8 mouse cellular contexts compared by ENCODE assay signal in the genomic region with DNA sequence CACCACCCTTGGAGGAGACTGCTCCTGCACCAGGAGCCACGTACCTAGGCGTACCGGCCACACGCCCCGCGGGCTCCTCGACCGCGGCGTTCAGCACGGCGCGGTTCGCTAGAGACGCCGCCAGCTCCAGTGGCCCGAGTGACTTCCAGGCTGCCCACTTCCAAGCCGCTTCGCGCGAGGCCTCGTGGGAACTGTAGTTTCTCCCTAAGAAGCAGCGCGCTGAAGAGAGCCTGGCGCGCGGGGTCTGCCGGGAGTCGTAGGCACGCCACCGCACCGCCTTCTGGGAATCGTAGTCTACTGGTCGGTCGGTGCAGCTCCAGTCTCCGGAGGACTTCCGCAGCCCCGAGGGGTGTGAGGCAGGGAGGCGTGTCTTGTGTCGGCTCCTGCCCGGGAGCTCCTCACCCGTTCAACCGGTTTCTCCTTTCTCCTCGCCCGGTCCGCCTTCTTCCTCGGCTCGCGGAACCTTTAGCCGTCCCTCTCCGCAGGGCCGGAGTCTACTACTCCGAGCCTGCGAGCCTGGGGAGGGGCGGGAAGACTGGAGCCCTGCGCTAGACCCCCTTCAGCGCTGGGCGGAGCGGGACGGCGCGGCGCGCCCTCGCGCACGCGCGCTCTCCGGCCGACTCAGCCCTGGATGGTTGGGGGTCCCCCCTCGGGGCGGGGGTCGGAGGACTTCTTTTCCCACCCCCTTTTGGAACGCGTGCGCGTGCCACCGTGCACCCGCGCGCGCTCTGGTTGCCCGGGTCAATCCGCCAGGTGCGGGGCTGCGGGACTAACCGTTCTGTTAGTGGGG. TPM values are rescaled to one million over a fixed set of nuclear protein-coding genes. Genes with fewer than 3 reads are reported as not detected.
DNase-seq lines count a peak whose midpoint lies in the region; ATAC-seq lines count a peak whose summit lies in the region.

A gene (minus strand): TSS at position 221 of the 790 bp plus-strand sequence.

- H3K27me3 ChIP-seq in heart, embryonic 14.5 days (ENCODE audit: control insufficient read depth, insufficient read depth, low read length) = peaks cover 39% of the 10 kb centered on the region
- H3K27me3 ChIP-seq in liver, embryonic 13.5 days = no peaks in the 10 kb centered on the region
- no peaks in the 10 kb centered on the region for H3K27me3 ChIP-seq in stomach, embryonic 16.5 days (ENCODE audit: control insufficient read depth, insufficient read depth, low read length)

- ATAC-seq in CD4-positive, CD25-positive, alpha-beta regulatory T cell, adult 4 months = peak; percentile 98
- peak; percentile 95 for ATAC-seq in heart, embryonic 14.5 days (ENCODE audit: insufficient number of reproducible peaks, insufficient read depth, low FRiP score, low read depth)
- ATAC-seq in liver, embryonic 13.5 days (ENCODE audit: low read depth) = peak; percentile 98
- ATAC-seq in stomach, embryonic 16.5 days (ENCODE audit: insufficient read depth, low FRiP score) = peak; percentile 98

- DNase-seq in c-Kit-negative CD71-positive TER-119-positive erythroid progenitor cells, embryonic 14.5 days (ENCODE audit: low read depth, low spot score) = peak; percentile 79
- DNase-seq in fibroblast of lung, adult 2 months (ENCODE audit: low read depth) = peak; percentile 94
- peak; percentile 99 for DNase-seq in kidney, postnatal 14 days
- peak; percentile 95 for DNase-seq in liver, embryonic 13.5 days
- peak; percentile 91 for DNase-seq in neural tube, embryonic 10.5 days (ENCODE audit: extremely low spot score, low spot score)

- no peak within 1 kb of the TSS; a peak in 1 of 4 replicates for H3K27ac ChIP-seq in heart, embryonic 14.5 days (replicated peaks in 1 of 2; ENCODE audit: control insufficient read depth in 1 of 2, insufficient read depth in 1 of 2, low read depth in 2 of 2, low read length in 2 of 2)
- peak within 1 kb of the TSS; percentile 26; the same call in 1 of the 2 replicates for H3K27ac ChIP-seq in liver, embryonic 13.5 days
- peak within 1 kb of the TSS; percentile 95 for H3K27ac ChIP-seq in stomach, embryonic 16.5 days (ENCODE audit: low read length)

- H3K4me3 ChIP-seq in heart, embryonic 14.5 days (ENCODE audit: control insufficient read depth in 1 of 2, insufficient read depth in 1 of 2, low read depth in 1 of 2, low read length in 2 of 2) = peak within 1 kb of the TSS; percentile 64 to 65
- peak within 1 kb of the TSS; percentile 88 for H3K4me3 ChIP-seq in liver, embryonic 13.5 days (replicated peaks)
- peak within 1 kb of the TSS; percentile 88 for H3K4me3 ChIP-seq in stomach, embryonic 16.5 days (replicated peaks; ENCODE audit: low read length)

- H3K9me3 ChIP-seq in heart, embryonic 14.5 days (ENCODE audit: control insufficient read depth, low read length) = no peaks in the 10 kb centered on the region
- H3K9me3 ChIP-seq in liver, embryonic 13.5 days (replicated peaks) = no peaks in the 10 kb centered on the region
- H3K9me3 ChIP-seq in stomach, embryonic 16.5 days (replicated peaks; ENCODE audit: control insufficient read depth, low read length) = no peaks in the 10 kb centered on the region

- whole genome bisulfite sequencing in heart, embryonic 14.5 days = under 1% methylated on average over 81 of the region's 88 CpGs
- WGBS in liver, embryonic 13.5 days (ENCODE audit: insufficient replicate concordance) = under 1% methylated on average over 88 of the region's 88 CpGs
- under 1% methylated on average over 88 of the region's 88 CpGs for WGBS in stomach, embryonic 16.5 days

- H3K4me1 ChIP-seq in heart, embryonic 14.5 days (ENCODE audit: control insufficient read depth in 2 of 2, insufficient read depth in 2 of 2, low read length in 2 of 2) = no peaks in the 10 kb centered on the region
- peaks cover 38% of the 10 kb centered on the region for H3K4me1 ChIP-seq in liver, embryonic 13.5 days (replicated peaks)
- peaks cover 30% of the 10 kb centered on the region for H3K4me1 ChIP-seq in stomach, embryonic 16.5 days (ENCODE audit: control insufficient read depth, insufficient read depth, low read length)

- no peaks in the 10 kb centered on the region for H3K36me3 ChIP-seq in heart, embryonic 14.5 days (ENCODE audit: control insufficient read depth, insufficient read depth, low read length)
- H3K36me3 ChIP-seq in liver, embryonic 13.5 days = no peaks in the 10 kb centered on the region
- no peaks in the 10 kb centered on the region for H3K36me3 ChIP-seq in stomach, embryonic 16.5 days (ENCODE audit: control insufficient read depth, insufficient read depth, low read length)

- H3K9ac ChIP-seq in heart, embryonic 14.5 days (ENCODE audit: low read length) = peak within 1 kb of the TSS; percentile 76
- peak within 1 kb of the TSS; percentile 88 for H3K9ac ChIP-seq in liver, embryonic 13.5 days
- peak within 1 kb of the TSS; percentile 92 for H3K9ac ChIP-seq in stomach, embryonic 16.5 days (ENCODE audit: low read length)

- peak within 1 kb of the TSS; percentile 99 for H3K4me2 ChIP-seq in heart, embryonic 14.5 days (ENCODE audit: low read length)
- peak within 1 kb of the TSS; percentile 97 for H3K4me2 ChIP-seq in liver, embryonic 13.5 days
- H3K4me2 ChIP-seq in stomach, embryonic 16.5 days (ENCODE audit: low read depth, low read length) = peak within 1 kb of the TSS; percentile 80

RNA-seq across cellular contexts. Expression of the gene that starts here (rescaled TPM):
- 1 to 10 TPM; 4.3 to 5.6 TPM for polyA plus RNA-seq in CD4-positive, CD25-positive, alpha-beta regulatory T cell, adult 4 months (2017; shearing (Covaris generic))
- 3.0 and 3.4 TPM in 2 replicates for polyA plus RNA-seq in heart, embryonic 14.5 days (2014; fragmentation: Nextera tagmentation; extraction: Ambion mirVana)
- 2.6 and 3.0 TPM in 2 replicates for polyA plus RNA-seq in liver, embryonic 13.5 days (2015; fragmentation: Nextera tagmentation; extraction: Ambion mirVana)
- 18.4 and 22.2 TPM in 2 replicates for polyA plus RNA-seq in stomach, embryonic 16.5 days (2015; fragmentation: Nextera tagmentation; extraction: Ambion mirVana)

Comparison
In these comparisons a context has a peak if more than half of its experiments do, and no peak if none do; other contexts are left out.
1. H3K27ac ChIP-seq: peak in liver, embryonic 13.5 days (single experiment) and stomach, embryonic 16.5 days (single experiment); none in heart, embryonic 14.5 days (0 of 2).
2. Peak in every context shown above with its lines, with median percentiles within 50 percentile points of each other: ATAC-seq, DNase-seq, H3K4me2 ChIP-seq, H3K4me3 ChIP-seq and H3K9ac ChIP-seq.